Mouse (Mus musculus): ENCODE measurements around the gene Cdc34b.

Gene Cdc34b

DNA sequence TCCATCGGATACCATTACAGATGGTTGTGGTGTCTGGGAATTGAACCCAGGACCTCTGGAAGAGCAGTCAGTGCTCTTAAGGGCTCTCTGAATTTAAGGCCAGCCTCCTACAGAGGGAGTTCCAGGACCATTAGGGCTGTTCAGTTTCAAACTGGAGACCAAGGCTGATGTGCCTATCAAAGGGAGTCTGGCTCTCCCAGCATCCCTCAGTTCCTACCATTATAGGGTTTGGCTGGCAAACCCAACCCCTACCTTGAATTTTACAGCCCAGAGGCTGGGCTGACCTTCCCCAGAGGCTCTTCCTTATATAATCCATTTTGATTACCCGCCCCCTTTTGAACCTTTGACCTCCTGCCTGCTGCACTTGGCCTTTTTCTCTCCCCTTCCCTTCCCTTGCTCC is 5.8 kb upstream of the Cdc34b start:
- no peak for DNase-seq

GRCm38 (mm10) chr11:94752946-94753713 is 11.5 kb downstream of the Cdc34b start:
- DNase-seq = no peak

DNA sequence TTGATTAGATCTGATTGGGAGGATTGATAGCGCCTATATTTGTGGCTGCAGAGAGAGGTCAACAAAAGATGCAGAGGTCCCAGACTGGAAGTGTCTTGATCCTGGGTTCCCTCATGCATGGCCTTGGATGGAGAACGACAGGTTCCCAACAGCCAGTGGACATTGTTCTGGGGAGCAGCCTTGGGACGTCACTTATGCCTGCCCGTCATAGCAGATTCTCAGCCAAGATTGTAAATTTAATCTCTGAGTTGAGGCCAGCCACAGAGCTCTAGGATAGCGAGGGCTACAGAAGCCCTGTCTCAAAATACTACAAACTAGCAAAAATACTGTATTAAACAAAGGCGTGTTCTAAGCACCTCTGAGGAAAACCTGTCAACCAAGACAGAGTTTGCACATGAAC is 18.3 kb downstream of the Cdc34b start:
- DNase-seq = no peak

DNA sequence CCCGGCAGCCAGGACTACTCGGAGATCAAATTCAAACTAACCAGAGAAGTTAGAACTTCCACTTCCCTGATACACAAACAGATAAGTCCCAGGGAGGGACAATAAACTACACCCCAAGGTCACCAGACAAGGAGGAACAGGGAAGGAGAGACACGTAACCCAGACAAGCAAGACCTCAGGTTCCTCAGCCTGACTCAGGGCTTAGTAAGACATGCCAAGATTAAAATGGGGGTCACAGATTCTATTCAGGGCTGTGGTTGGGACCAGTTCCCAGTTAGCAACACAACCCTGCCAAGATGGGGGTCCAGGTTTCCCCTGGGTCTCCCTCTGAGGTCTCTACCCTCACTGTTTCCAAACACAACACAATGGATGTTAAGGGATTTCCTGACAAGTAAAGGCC is 18.8 kb downstream of the Cdc34b start:
- no peak for DNase-seq

- no peak for DNase-seq
Measured at GRCm38 (mm10) chr11:94760799-94761198, 19.2 kb downstream of the Cdc34b start.

- DNase-seq = no peak
Measured at GRCm38 (mm10) chr11:94762281-94762680, 20.7 kb downstream of the Cdc34b start.

- DNase-seq = no peak
Measured at GRCm38 (mm10) chr11:94762775-94763174, 21.2 kb downstream of the Cdc34b start.

DNA sequence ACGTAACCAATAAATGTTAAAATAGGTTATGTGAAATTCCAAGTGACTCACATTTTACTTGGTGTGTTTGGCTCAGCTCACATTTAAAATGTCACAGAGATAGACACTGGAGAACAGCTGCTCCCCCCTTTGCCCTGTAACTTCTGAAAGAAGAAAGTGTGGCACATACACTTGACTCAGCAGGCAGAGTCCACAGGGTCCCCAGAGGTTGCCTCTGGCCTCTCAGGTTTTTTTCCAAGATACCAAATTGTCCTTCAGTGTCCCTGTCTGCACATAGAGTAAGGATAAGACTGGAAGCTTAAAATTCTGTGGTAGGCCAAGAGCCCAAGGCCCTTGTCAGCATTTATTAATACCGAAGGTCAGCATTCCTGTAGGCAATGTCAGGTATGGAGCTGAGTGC is 25.7 kb downstream of the Cdc34b start:
- DNase-seq = no peak

- no peak for DNase-seq
Measured at GRCm38 (mm10) chr11:94772363-94773055, 30.9 kb downstream of the Cdc34b start.

DNA sequence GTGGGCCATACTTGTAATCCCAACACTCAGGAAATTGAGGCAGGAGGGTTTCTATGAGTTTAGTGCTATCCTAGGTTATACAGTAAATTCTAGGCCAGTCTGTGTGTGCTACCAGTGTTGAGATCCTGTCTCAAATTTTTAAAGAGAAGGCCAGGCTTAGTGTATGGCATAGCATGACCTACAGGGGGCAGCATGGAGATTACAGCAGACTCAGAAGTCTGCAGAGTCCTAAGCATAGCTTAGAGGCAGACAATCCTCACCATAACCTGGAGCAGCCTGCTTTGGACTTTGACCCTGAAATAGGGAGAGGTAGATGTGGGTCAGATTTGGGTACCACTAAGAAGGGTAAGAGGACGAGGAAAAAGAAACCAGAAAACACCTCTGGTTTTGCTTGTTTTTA is 32.3 kb downstream of the Cdc34b start:
- no peak for DNase-seq

GRCm38 (mm10) chr11:94774887-94775497 is 33.4 kb downstream of the Cdc34b start:
- DNase-seq = no peak

DNA sequence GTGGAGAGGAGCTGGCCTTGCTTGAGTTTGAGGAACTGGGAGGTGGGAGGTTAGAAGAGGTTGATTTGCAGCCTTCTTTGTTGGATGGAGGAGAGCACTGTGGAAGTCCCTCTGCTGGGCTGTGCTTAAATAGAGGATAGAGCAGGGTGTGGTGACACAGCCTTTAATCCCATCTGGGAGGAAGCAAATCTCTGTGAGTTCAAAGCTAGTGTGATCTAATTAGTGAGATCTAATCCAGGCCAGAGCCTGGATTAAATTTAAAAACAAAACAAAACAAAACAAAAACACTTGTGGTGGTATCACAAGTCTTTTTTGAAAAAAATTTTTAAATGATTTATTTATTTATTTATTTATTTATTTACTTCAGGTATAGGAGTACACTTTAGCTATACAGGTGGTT is 41.0 kb downstream of the Cdc34b start, which contains the start of gene Tmem92:
Gene Tmem92 (minus strand): TSS at position 101 of the 400 bp plus-strand sequence.
- no peak for DNase-seq

- DNase-seq = peak; percentile 14
Measured at GRCm38 (mm10) chr11:94785247-94785646, 43.7 kb downstream of the Cdc34b start.

GRCm38 (mm10) chr11:94791700-94792099 is 50.1 kb downstream of the Cdc34b start:
- DNase-seq = no peak

All from thymus, adult 18-20 months (tissue).